Mouse (Mus musculus) liver (tissue): Measurements from ENCODE around the gene Qtrt1.
A peak's percentile ranks its signal among the peaks of the same experiment; 100 is the strongest.
"Not testable (repeated sequence)": the region's sequence is repeated elsewhere in the genome, so short reads cannot be mapped to it uniquely, and the experiment has no call there.

ENCODE experiments used
- DNase-seq: peaks from one replicate; pipeline ENCODE4 v3.0.0-alpha.2; 2020; ENCODE audit warnings: mixed read lengths

The Qtrt1 gene

GRCm38 (mm10) chr9:21451870-21452269 lies 40.2 kb downstream of the Qtrt1 start:
- DNase-seq, result peak; percentile 65

GRCm38 (mm10) chr9:21453003-21453402 lies 41.4 kb downstream of the Qtrt1 start:
- DNase-seq, result no peak

- no peak for DNase-seq
Measured at GRCm38 (mm10) chr9:21453459-21453858, 41.8 kb downstream of the Qtrt1 start.

GRCm38 (mm10) chr9:21454556-21454955 lies 42.9 kb downstream of the Qtrt1 start:
- no peak for DNase-seq

GRCm38 (mm10) chr9:21455103-21455770 lies 43.6 kb downstream of the Qtrt1 start:
- DNase-seq, result no peak

GRCm38 (mm10) chr9:21456246-21456929 lies 44.8 kb downstream of the Qtrt1 start:
- DNase-seq, result no peak

GRCm38 (mm10) chr9:21456930-21457634 lies 45.4 kb downstream of the Qtrt1 start:
- no peak for DNase-seq

GRCm38 (mm10) chr9:21458821-21459220 lies 47.2 kb downstream of the Qtrt1 start:
- DNase-seq, result no peak

- DNase-seq, result no peak
Measured at GRCm38 (mm10) chr9:21460400-21460940, 48.8 kb downstream of the Qtrt1 start.

GRCm38 (mm10) chr9:21463138-21463590 lies 51.5 kb downstream of the Qtrt1 start:
- DNase-seq, result peak; percentile 34

- DNase-seq, result no peak
Measured at GRCm38 (mm10) chr9:21463766-21464564, 52.3 kb downstream of the Qtrt1 start.

GRCm38 (mm10) chr9:21464565-21464928 lies 52.9 kb downstream of the Qtrt1 start:
- DNase-seq, result not testable (repeated sequence)

- peak; percentile 48 for DNase-seq
Measured at GRCm38 (mm10) chr9:21469032-21470024, 57.7 kb downstream of the Qtrt1 start.
